Mouse (Mus musculus): ENCODE data around the gene Adamts3. TPM values are rescaled to one million over a fixed set of nuclear protein-coding genes. Genes with fewer than 3 reads are reported as not detected.

The Adamts3 gene
- polyA plus RNA-seq, 1 experiment from 2014 or later, result 7.0 TPM

- no peak for DNase-seq (ENCODE audit: low spot score)
These were observed 36.6 kb downstream of the Adamts3 start for GRCm38 (mm10) chr5:89846551-89846950.

DNA sequence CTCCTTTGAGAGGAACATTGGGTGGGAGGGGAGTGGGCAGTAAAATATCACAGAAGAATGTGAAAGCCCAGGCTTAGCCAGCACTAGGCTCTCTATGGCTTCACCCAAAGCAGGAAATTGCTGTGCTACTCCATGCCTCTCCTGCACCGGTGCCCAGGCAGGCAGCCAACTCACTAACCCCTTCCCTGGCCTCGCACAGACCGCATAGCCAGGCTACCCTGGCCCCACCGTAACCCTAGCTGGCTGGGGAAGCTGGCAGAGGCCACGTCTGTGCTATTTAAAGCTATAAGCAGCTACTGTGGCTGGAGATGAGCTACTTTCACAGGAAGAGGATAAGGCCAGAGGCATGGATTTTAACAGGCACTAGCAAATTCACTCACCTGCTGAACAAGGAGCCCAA, 38.8 kb downstream of the Adamts3 start:
- ATAC-seq (replicated peaks; ENCODE audit: low FRiP score), result no peak

More at GRCm38 (mm10) chr5:89846551-89846950, 36.6 kb downstream of the Adamts3 start:
- Histone ChIP-seq H3K27ac (ENCODE audit: low read depth, low read length) (no peak overlapping the region), H3K27me3 (ENCODE audit: control insufficient read depth, insufficient read depth, low read length) (no peaks in the 10 kb centered on the region), H3K9me3 (ENCODE audit: control insufficient read depth, low read length) (no peaks in the 10 kb centered on the region), H3K4me2 (ENCODE audit: low read depth, low read length, severe bottlenecking) (no peak overlapping the region), H3K9ac (ENCODE audit: low read length) (no peak overlapping the region), H3K4me1 (replicated peaks; ENCODE audit: control insufficient read depth, insufficient read depth, low read length) (no peaks in the 10 kb centered on the region), H3K4me3 (ENCODE audit: low read depth, low read length) (no peak overlapping the region), H3K36me3 (ENCODE audit: control insufficient read depth, insufficient read depth, low read length) (no peaks in the 10 kb centered on the region)
- WGBS, result 76% methylated on average over 1 of the region's 1 CpGs
- ATAC-seq (replicated peaks; ENCODE audit: low FRiP score), result no peak

GRCm38 (mm10) chr5:89843478-89843877, 39.7 kb downstream of the Adamts3 start:
- DNase-seq (ENCODE audit: low spot score), result no peak
- Histone ChIP-seq H3K36me3 (ENCODE audit: control insufficient read depth, insufficient read depth, low read length) (no peaks in the 10 kb centered on the region), H3K4me3 (ENCODE audit: low read depth, low read length) (no peak overlapping the region), H3K27me3 (ENCODE audit: control insufficient read depth, insufficient read depth, low read length) (no peaks in the 10 kb centered on the region), H3K27ac (ENCODE audit: low read depth, low read length) (no peak overlapping the region), H3K9ac (ENCODE audit: low read length) (no peak overlapping the region), H3K9me3 (ENCODE audit: control insufficient read depth, low read length) (no peaks in the 10 kb centered on the region), H3K4me1 (replicated peaks; ENCODE audit: control insufficient read depth, insufficient read depth, low read length) (no peaks in the 10 kb centered on the region), H3K4me2 (ENCODE audit: low read depth, low read length, severe bottlenecking) (no peak overlapping the region)
- ATAC-seq (replicated peaks; ENCODE audit: low FRiP score), result no peak
- 93% methylated on average over 7 of the region's 7 CpGs for WGBS

More for the DNA sequence above, 38.8 kb downstream of the Adamts3 start:
- Histone ChIP-seq H3K27me3 (ENCODE audit: control insufficient read depth, insufficient read depth, low read length) (no peaks in the 10 kb centered on the region), H3K9ac (ENCODE audit: low read length) (no peak overlapping the region), H3K4me3 (ENCODE audit: low read depth, low read length) (no peak overlapping the region), H3K27ac (ENCODE audit: low read depth, low read length) (no peak overlapping the region), H3K4me2 (ENCODE audit: low read depth, low read length, severe bottlenecking) (no peak overlapping the region), H3K9me3 (ENCODE audit: control insufficient read depth, low read length) (no peaks in the 10 kb centered on the region), H3K36me3 (ENCODE audit: control insufficient read depth, insufficient read depth, low read length) (no peaks in the 10 kb centered on the region), H3K4me1 (replicated peaks; ENCODE audit: control insufficient read depth, insufficient read depth, low read length) (no peaks in the 10 kb centered on the region)
- no peak for DNase-seq (ENCODE audit: low spot score)
- 65% methylated on average over 5 of the region's 5 CpGs for WGBS

DNA sequence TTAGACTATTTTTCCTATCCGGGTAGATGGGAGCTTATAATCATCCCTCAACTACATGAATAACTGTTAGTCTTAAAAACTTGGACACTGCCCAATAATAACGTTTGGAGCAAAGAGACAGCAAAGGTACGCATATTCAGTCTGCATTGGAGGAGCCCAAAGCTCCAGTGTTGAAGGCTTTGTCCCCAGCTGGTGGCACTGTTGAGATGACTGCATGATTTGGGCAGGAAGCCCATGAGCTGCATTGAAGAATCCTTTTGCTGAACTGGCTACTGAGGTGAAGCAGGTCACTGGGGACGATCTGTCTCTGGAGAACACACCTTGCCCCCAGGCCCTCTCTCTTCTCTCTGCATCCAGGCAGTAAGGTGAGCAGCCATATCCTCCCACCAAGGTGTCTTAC, 43.5 kb downstream of the Adamts3 start:
- Histone ChIP-seq H3K27ac (ENCODE audit: low read depth, low read length) (no peak overlapping the region), H3K4me1 (replicated peaks; ENCODE audit: control insufficient read depth, insufficient read depth, low read length) (no peaks in the 10 kb centered on the region), H3K36me3 (ENCODE audit: control insufficient read depth, insufficient read depth, low read length) (no peaks in the 10 kb centered on the region), H3K9me3 (ENCODE audit: control insufficient read depth, low read length) (no peaks in the 10 kb centered on the region), H3K4me2 (ENCODE audit: low read depth, low read length, severe bottlenecking) (no peak overlapping the region), H3K9ac (ENCODE audit: low read length) (no peak overlapping the region), H3K27me3 (ENCODE audit: control insufficient read depth, insufficient read depth, low read length) (no peaks in the 10 kb centered on the region), H3K4me3 (ENCODE audit: low read depth, low read length) (no peak overlapping the region)
- no peak for DNase-seq (ENCODE audit: low spot score)
- ATAC-seq (replicated peaks; ENCODE audit: low FRiP score), result no peak
- 83% methylated on average over 4 of the region's 4 CpGs for WGBS

- H3K27me3 ChIP-seq (ENCODE audit: control insufficient read depth, insufficient read depth, low read length), result no peaks in the 10 kb centered on the region
- H3K4me1 ChIP-seq (replicated peaks; ENCODE audit: control insufficient read depth, insufficient read depth, low read length), result no peaks in the 10 kb centered on the region
- H3K9me3 ChIP-seq (ENCODE audit: control insufficient read depth, low read length), result no peaks in the 10 kb centered on the region
- DNase-seq (ENCODE audit: low spot score) (no peak), ATAC-seq (replicated peaks; ENCODE audit: low FRiP score) (no peak)
- no peak overlapping the region for H3K27ac ChIP-seq (ENCODE audit: low read depth, low read length)
- H3K4me2 ChIP-seq (ENCODE audit: low read depth, low read length, severe bottlenecking), result no peak overlapping the region
- no peak overlapping the region for H3K9ac ChIP-seq (ENCODE audit: low read length)
- 89% methylated on average over 1 of the region's 1 CpGs for WGBS
- H3K4me3 ChIP-seq (ENCODE audit: low read depth, low read length), result no peak overlapping the region
- H3K36me3 ChIP-seq (ENCODE audit: control insufficient read depth, insufficient read depth, low read length), result no peaks in the 10 kb centered on the region
These were observed 62.0 kb downstream of the Adamts3 start for GRCm38 (mm10) chr5:89821175-89821574.

GRCm38 (mm10) chr5:89819531-89819930, 63.6 kb downstream of the Adamts3 start:
- no peak for ATAC-seq (replicated peaks; ENCODE audit: low FRiP score)
- H3K36me3 ChIP-seq (ENCODE audit: control insufficient read depth, insufficient read depth, low read length), result no peaks in the 10 kb centered on the region

GRCm38 (mm10) chr5:89816610-89817009, 66.5 kb downstream of the Adamts3 start:
- Histone ChIP-seq H3K4me1 (replicated peaks; ENCODE audit: control insufficient read depth, insufficient read depth, low read length) (no peaks in the 10 kb centered on the region), H3K4me2 (ENCODE audit: low read depth, low read length, severe bottlenecking) (no peak overlapping the region), H3K9ac (ENCODE audit: low read length) (no peak overlapping the region), H3K27me3 (ENCODE audit: control insufficient read depth, insufficient read depth, low read length) (no peaks in the 10 kb centered on the region), H3K9me3 (ENCODE audit: control insufficient read depth, low read length) (no peaks in the 10 kb centered on the region), H3K27ac (ENCODE audit: low read depth, low read length) (no peak overlapping the region), H3K36me3 (ENCODE audit: control insufficient read depth, insufficient read depth, low read length) (no peaks in the 10 kb centered on the region), H3K4me3 (ENCODE audit: low read depth, low read length) (no peak overlapping the region)
- ATAC-seq (replicated peaks; ENCODE audit: low FRiP score), result no peak
- no peak for DNase-seq (ENCODE audit: low spot score)
- WGBS, result 81% methylated on average over 6 of the region's 6 CpGs

More at GRCm38 (mm10) chr5:89819531-89819930, 63.6 kb downstream of the Adamts3 start:
- Histone ChIP-seq H3K4me2 (ENCODE audit: low read depth, low read length, severe bottlenecking) (no peak overlapping the region), H3K4me1 (replicated peaks; ENCODE audit: control insufficient read depth, insufficient read depth, low read length) (no peaks in the 10 kb centered on the region), H3K9me3 (ENCODE audit: control insufficient read depth, low read length) (no peaks in the 10 kb centered on the region), H3K27me3 (ENCODE audit: control insufficient read depth, insufficient read depth, low read length) (no peaks in the 10 kb centered on the region), H3K9ac (ENCODE audit: low read length) (no peak overlapping the region), H3K27ac (ENCODE audit: low read depth, low read length) (no peak overlapping the region), H3K4me3 (ENCODE audit: low read depth, low read length) (no peak overlapping the region)
- 18% methylated on average over 3 of the region's 3 CpGs for WGBS
- DNase-seq (ENCODE audit: low spot score), result no peak

- DNase-seq (ENCODE audit: low spot score) (no peak), ATAC-seq (replicated peaks; ENCODE audit: low FRiP score) (no peak)
- Histone ChIP-seq H3K36me3 (ENCODE audit: control insufficient read depth, insufficient read depth, low read length) (no peaks in the 10 kb centered on the region), H3K4me1 (replicated peaks; ENCODE audit: control insufficient read depth, insufficient read depth, low read length) (no peaks in the 10 kb centered on the region), H3K9ac (ENCODE audit: low read length) (no peak overlapping the region), H3K9me3 (ENCODE audit: control insufficient read depth, low read length) (no peaks in the 10 kb centered on the region), H3K4me3 (ENCODE audit: low read depth, low read length) (no peak overlapping the region), H3K4me2 (ENCODE audit: low read depth, low read length, severe bottlenecking) (no peak overlapping the region), H3K27me3 (ENCODE audit: control insufficient read depth, insufficient read depth, low read length) (no peaks in the 10 kb centered on the region), H3K27ac (ENCODE audit: low read depth, low read length) (no peak overlapping the region)
- 88% methylated on average over 3 of the region's 3 CpGs for WGBS
These were observed 68.6 kb downstream of the Adamts3 start for GRCm38 (mm10) chr5:89814552-89814951.

GRCm38 (mm10) chr5:89800181-89800816, 82.8 kb downstream of the Adamts3 start:
- no peak overlapping the region for H3K9ac ChIP-seq (ENCODE audit: low read length)
- H3K36me3 ChIP-seq (ENCODE audit: control insufficient read depth, insufficient read depth, low read length), result no peaks in the 10 kb centered on the region
- no peaks in the 10 kb centered on the region for H3K4me1 ChIP-seq (replicated peaks; ENCODE audit: control insufficient read depth, insufficient read depth, low read length)
- DNase-seq (ENCODE audit: low spot score), result no peak
- no peak for ATAC-seq (replicated peaks; ENCODE audit: low FRiP score)
- WGBS, result 91% methylated on average over 5 of the region's 5 CpGs
- no peaks in the 10 kb centered on the region; the same call in 1 of the 2 replicates for H3K9me3 ChIP-seq (ENCODE audit: control insufficient read depth, low read length)
- H3K4me2 ChIP-seq (ENCODE audit: low read depth, low read length, severe bottlenecking), result no peak overlapping the region
- H3K27ac ChIP-seq (ENCODE audit: low read depth, low read length), result no peak overlapping the region
- H3K27me3 ChIP-seq (ENCODE audit: control insufficient read depth, insufficient read depth, low read length), result no peaks in the 10 kb centered on the region
- H3K4me3 ChIP-seq (ENCODE audit: low read depth, low read length), result no peak overlapping the region
